12 mouse cellular contexts compared by ENCODE assay signal in genomic region chr11:57773479-57773878, GRCm38 (mm10). TPM values are rescaled to one million over a fixed set of nuclear protein-coding genes. Genes with fewer than 3 reads are reported as not detected.
A peak's percentile ranks its signal among the peaks of the same experiment; 100 is the strongest.
DNase-seq lines count a peak whose midpoint lies in the region; ATAC-seq and TF ChIP-seq lines count a peak whose summit lies in the region.
"Had no signal": no experiment of that assay in that cellular context is flagged by ENCODE, and none has a peak within 500 bp of the region (broad histone marks: within the 10 kb centered on the region; RNA-seq: fewer than 3 reads in every experiment).

No protein-coding gene starts in this region.

- TF ChIP-seq CTCF in cerebellum, adult 2 months (IDR thresholded peaks at IDR 0.05; ENCODE audit: borderline replicate concordance, insufficient read depth, low read depth, low read length): no peak

- no peak overlapping the region for H3K9ac ChIP-seq in embryonic facial prominence, embryonic 11.5 days (replicated peaks; ENCODE audit: low read length)
- H3K9ac ChIP-seq in hindbrain, embryonic 11.5 days (ENCODE audit: low read depth, low read length): 0 out of 2 replicates have a peak overlapping the region, but pooled peaks have one; percentile 8
- H3K9ac ChIP-seq in midbrain, embryonic 13.5 days (replicated peaks): 0 out of 2 replicates have a peak overlapping the region, but pooled peaks have one; percentile 8
- H3K9ac ChIP-seq: liver, embryonic 13.5 days had no signal

- no peak for ATAC-seq in embryonic facial prominence, embryonic 11.5 days (replicated peaks; ENCODE audit: insufficient number of reproducible peaks, low FRiP score, low TSS enrichment, low read depth)
- peak; percentile 41 for ATAC-seq in hindbrain, embryonic 11.5 days (ENCODE audit: low FRiP score)
- ATAC-seq in midbrain, embryonic 13.5 days: peak; percentile 31; the same call in 1 of the 2 replicates

- WGBS in embryonic facial prominence, embryonic 11.5 days: 11% methylated on average over 13 of the region's 13 CpGs
- WGBS in hindbrain, embryonic 11.5 days: 10% methylated on average over 13 of the region's 13 CpGs
- 10% methylated on average over 13 of the region's 13 CpGs for WGBS in midbrain, embryonic 13.5 days
- 39% methylated on average over 13 of the region's 13 CpGs for WGBS in cerebellum, adult 2 months

- H3K4me3 ChIP-seq in embryonic facial prominence, embryonic 11.5 days (ENCODE audit: low read depth, low read length): no peak overlapping the region
- H3K4me3 ChIP-seq in hindbrain, embryonic 11.5 days (ENCODE audit: low read depth, low read length): no peak overlapping the region
- no peak overlapping the region for H3K4me3 ChIP-seq in midbrain, embryonic 13.5 days (replicated peaks)
- no peak overlapping the region for H3K4me3 ChIP-seq in cerebellum, adult 2 months (replicated peaks; ENCODE audit: insufficient read depth, low read depth, low read length)
- H3K4me3 ChIP-seq: liver, embryonic 13.5 days had no signal

- no peak for TF ChIP-seq POLR2A in cerebellum, adult 2 months (IDR thresholded peaks at IDR 0.05; ENCODE audit: borderline replicate concordance, insufficient read depth, low read length)

- H3K27me3 ChIP-seq in embryonic facial prominence, embryonic 11.5 days (ENCODE audit: control insufficient read depth, insufficient read depth, low read length): no peaks in the 10 kb centered on the region
- H3K27me3 ChIP-seq in hindbrain, embryonic 11.5 days (ENCODE audit: control insufficient read depth, insufficient read depth, low read length): no peaks in the 10 kb centered on the region
- H3K27me3 ChIP-seq in midbrain, embryonic 13.5 days: peaks cover 15% of the 10 kb centered on the region
- no peaks in the 10 kb centered on the region for H3K27me3 ChIP-seq in cerebellum, adult 2 months (ENCODE audit: control insufficient read depth, insufficient read depth, low read length)
- H3K27me3 ChIP-seq: liver, embryonic 13.5 days had no signal

- no peak overlapping the region for H3K27ac ChIP-seq in embryonic facial prominence, embryonic 11.5 days (replicated peaks; ENCODE audit: low read depth, low read length)
- peak overlapping the region; percentile 70 for H3K27ac ChIP-seq in hindbrain, embryonic 11.5 days (ENCODE audit: low read depth, low read length)
- H3K27ac ChIP-seq in midbrain, embryonic 13.5 days: peak overlapping the region; percentile 65
- no peak overlapping the region for H3K27ac ChIP-seq in cerebellum, adult 2 months (ENCODE audit: insufficient read depth, low read length)
- H3K27ac ChIP-seq: liver, embryonic 13.5 days had no signal

- no peak overlapping the region for H3K4me2 ChIP-seq in embryonic facial prominence, embryonic 11.5 days (ENCODE audit: low read depth, low read length)
- H3K4me2 ChIP-seq in hindbrain, embryonic 11.5 days (replicated peaks; ENCODE audit: low read depth, low read length): peak overlapping the region; percentile 22; the same call in 1 of the 2 replicates
- no peak overlapping the region; the same call in 1 of the 2 replicates for H3K4me2 ChIP-seq in midbrain, embryonic 13.5 days (replicated peaks)
- H3K4me2 ChIP-seq: liver, embryonic 13.5 days had no signal

- DNase-seq in embryo, embryonic 10.5 days (ENCODE audit: low spot score): peak; percentile 57
- peak; percentile 26 for DNase-seq in embryonic facial prominence, embryonic 11.5 days (ENCODE audit: low spot score)
- DNase-seq in hindbrain, embryonic 11.5 days (ENCODE audit: low spot score): peak; percentile 54
- no peak for DNase-seq in adrenal gland, adult (ENCODE audit: inconsistent age in 2 of 2, low spot score in 1 of 2)
- DNase-seq in cerebellum, adult 2 months: no peak
- DNase-seq in liver: no peak
- DNase-seq: adrenal gland, postnatal 14 days; heart, postnatal 36 days; liver, embryonic 13.5 days; right cerebral cortex, postnatal 4 days had no signal

- peaks cover 8% of the 10 kb centered on the region; the same call in 1 of the 2 replicates for H3K4me1 ChIP-seq in embryonic facial prominence, embryonic 11.5 days (ENCODE audit: control insufficient read depth, insufficient read depth, low read length)
- peaks cover 9% of the 10 kb centered on the region for H3K4me1 ChIP-seq in hindbrain, embryonic 11.5 days (replicated peaks; ENCODE audit: control insufficient read depth, insufficient read depth, low read length)
- peaks cover 40% of the 10 kb centered on the region for H3K4me1 ChIP-seq in midbrain, embryonic 13.5 days (replicated peaks)
- H3K4me1 ChIP-seq in cerebellum, adult 2 months (ENCODE audit: control insufficient read depth, insufficient read depth, low read length): peaks cover 24% of the 10 kb centered on the region

- H3K9me3 ChIP-seq in embryonic facial prominence, embryonic 11.5 days (replicated peaks; ENCODE audit: control insufficient read depth, low read length): no peaks in the 10 kb centered on the region
- H3K9me3 ChIP-seq in hindbrain, embryonic 11.5 days (ENCODE audit: control insufficient read depth, low read length): no peaks in the 10 kb centered on the region
- no peaks in the 10 kb centered on the region for H3K9me3 ChIP-seq in midbrain, embryonic 13.5 days
- H3K9me3 ChIP-seq: liver, embryonic 13.5 days had no signal

- no peaks in the 10 kb centered on the region for H3K36me3 ChIP-seq in embryonic facial prominence, embryonic 11.5 days (replicated peaks; ENCODE audit: control insufficient read depth, insufficient read depth, low read depth, low read length)
- no peaks in the 10 kb centered on the region for H3K36me3 ChIP-seq in hindbrain, embryonic 11.5 days (ENCODE audit: control insufficient read depth, insufficient read depth, low read length)
- 0 out of 2 replicates have a peak, but pooled peaks cover 6% of the 10 kb centered on the region for H3K36me3 ChIP-seq in midbrain, embryonic 13.5 days

RNA-seq across cellular contexts. Expression of gene Sap30l, which starts 28.0 kb away (rescaled TPM):
- 15.0 and 16.2 TPM in 2 replicates for polyA plus RNA-seq in embryonic facial prominence, embryonic 11.5 days (2014; fragmentation: Nextera tagmentation; extraction: Ambion mirVana)
- 11.8 and 14.3 TPM in 2 replicates for polyA plus RNA-seq in hindbrain, embryonic 11.5 days (2014; fragmentation: Nextera tagmentation; extraction: Ambion mirVana)
- 8.9 and 9.8 TPM in 2 replicates for polyA plus RNA-seq in midbrain, embryonic 13.5 days (2015; fragmentation: Nextera tagmentation; extraction: Ambion mirVana)
- 39.7 and 42.6 TPM in 2 replicates for polyA plus RNA-seq in cerebellum, adult 2 months (2012; rRNA removed)

RNA-seq across cellular contexts. Expression of gene Hand1, which starts 59.1 kb away (rescaled TPM):
- 8.2 and 11.9 TPM in 2 replicates for polyA plus RNA-seq in embryonic facial prominence, embryonic 11.5 days (2014; fragmentation: Nextera tagmentation; extraction: Ambion mirVana)
- polyA plus RNA-seq in hindbrain, embryonic 11.5 days (2014; fragmentation: Nextera tagmentation; extraction: Ambion mirVana): 0.21 TPM in 1 of 2 replicates, not detected in the other
- not detected in 2 replicates for polyA plus RNA-seq in midbrain, embryonic 13.5 days (2015; fragmentation: Nextera tagmentation; extraction: Ambion mirVana)
- not detected in 2 replicates for polyA plus RNA-seq in cerebellum, adult 2 months (2012; rRNA removed)
- polyA plus RNA-seq: gonadal fat pad, adult 2 months had no signal

Comparison
In these comparisons a context has a peak if more than half of its experiments do, and no peak if none do; other contexts are left out.
1. DNase-seq: peak in embryo, embryonic 10.5 days (single experiment), embryonic facial prominence, embryonic 11.5 days (single experiment) and hindbrain, embryonic 11.5 days (single experiment); none in adrenal gland, adult (0 of 2), cerebellum, adult 2 months (0 of 2) and liver (single experiment).
2. H3K27ac ChIP-seq: peak in hindbrain, embryonic 11.5 days (single experiment) and midbrain, embryonic 13.5 days (single experiment); none in embryonic facial prominence, embryonic 11.5 days (single experiment) and cerebellum, adult 2 months (single experiment).